Mouse (Mus musculus): ENCODE measurements around the gene Cdhr3. TPM values are rescaled to one million over a fixed set of nuclear protein-coding genes. Genes with fewer than 3 reads are reported as not detected.

Gene Cdhr3
- polyA plus RNA-seq, 2 experiments: 0.32 to 1.5 TPM

DNA sequence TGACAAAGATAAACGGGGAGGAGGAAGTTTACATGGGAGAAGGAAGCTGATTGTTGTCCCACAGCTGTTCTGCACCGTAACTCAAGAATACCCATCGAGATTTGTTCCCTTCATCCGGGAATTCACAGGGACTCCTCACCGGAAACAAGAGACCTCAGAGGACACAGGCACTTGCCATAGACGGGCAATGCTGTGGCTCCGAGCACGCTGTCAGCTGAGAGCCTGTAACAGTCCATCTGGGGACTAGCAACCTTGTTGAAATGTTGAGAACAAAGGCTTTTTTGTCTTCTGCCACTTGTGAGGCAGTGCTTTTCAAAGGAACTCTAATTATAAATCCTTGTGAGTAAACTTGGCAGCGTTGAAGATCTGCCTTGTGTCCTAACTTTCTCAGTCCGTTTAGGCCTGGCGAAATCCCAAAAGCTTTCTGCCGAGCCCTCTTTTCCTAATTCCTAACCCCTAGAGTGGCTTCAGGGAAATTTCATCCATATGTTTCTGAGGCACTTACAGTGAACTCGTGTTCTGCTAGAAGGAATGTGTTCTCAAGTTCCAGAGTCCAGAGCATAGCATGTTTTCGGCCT, 18.3 kb upstream of the Cdhr3 start:
- no peak overlapping the region for H3K4me2 ChIP-seq (replicated peaks; ENCODE audit: low read depth, low read length, severe bottlenecking)
- WGBS: 19% methylated on average over 14 of the region's 14 CpGs
- H3K27me3 ChIP-seq (ENCODE audit: control insufficient read depth, insufficient read depth, low read length): no peaks in the 10 kb centered on the region
- ATAC-seq (ENCODE audit: low FRiP score, low read depth) (peak; percentile 78), DNase-seq (ENCODE audit: low spot score) (peak; percentile 85)
- no peaks in the 10 kb centered on the region for H3K9me3 ChIP-seq (ENCODE audit: control insufficient read depth, low read length)
- no peak for TF ChIP-seq POLR2A (IDR thresholded peaks at IDR 0.05; ENCODE audit: borderline replicate concordance, extremely low read depth, insufficient read depth, insufficient read length)
- H3K9ac ChIP-seq (ENCODE audit: low read depth, low read length, severe bottlenecking): no peak overlapping the region
- H3K4me1 ChIP-seq (ENCODE audit: control insufficient read depth, insufficient read depth, low read length): peaks cover 16% of the 10 kb centered on the region
- H3K4me3 ChIP-seq (replicated peaks; ENCODE audit: low read length): no peak overlapping the region
- peak overlapping the region; percentile 26; the same call in 1 of the 2 replicates for H3K27ac ChIP-seq (replicated peaks; ENCODE audit: low read depth, low read length)
- no peaks in the 10 kb centered on the region for H3K36me3 ChIP-seq (ENCODE audit: control insufficient read depth, insufficient read depth, low read length)

GRCm38 (mm10) chr12:33109531-33109930, 16.9 kb upstream of the Cdhr3 start:
- Histone ChIP-seq H3K27ac (replicated peaks; ENCODE audit: low read depth, low read length) (no peak overlapping the region), H3K9me3 (ENCODE audit: control insufficient read depth, low read length) (no peaks in the 10 kb centered on the region), H3K27me3 (ENCODE audit: control insufficient read depth, insufficient read depth, low read length) (no peaks in the 10 kb centered on the region), H3K4me1 (ENCODE audit: control insufficient read depth, insufficient read depth, low read length) (peaks cover 16% of the 10 kb centered on the region), H3K4me3 (replicated peaks; ENCODE audit: low read length) (no peak overlapping the region), H3K36me3 (ENCODE audit: control insufficient read depth, insufficient read depth, low read length) (no peaks in the 10 kb centered on the region), H3K4me2 (replicated peaks; ENCODE audit: low read depth, low read length, severe bottlenecking) (no peak overlapping the region), H3K9ac (ENCODE audit: low read depth, low read length, severe bottlenecking) (no peak overlapping the region)
- DNase-seq (ENCODE audit: low spot score) (peak; percentile 14), ATAC-seq (ENCODE audit: low FRiP score, low read depth) (0 out of 2 replicates have a peak, but pooled peaks have one; percentile 23)
- TF ChIP-seq POLR2A (IDR thresholded peaks at IDR 0.05; ENCODE audit: borderline replicate concordance, extremely low read depth, insufficient read depth, insufficient read length): no peak

DNA sequence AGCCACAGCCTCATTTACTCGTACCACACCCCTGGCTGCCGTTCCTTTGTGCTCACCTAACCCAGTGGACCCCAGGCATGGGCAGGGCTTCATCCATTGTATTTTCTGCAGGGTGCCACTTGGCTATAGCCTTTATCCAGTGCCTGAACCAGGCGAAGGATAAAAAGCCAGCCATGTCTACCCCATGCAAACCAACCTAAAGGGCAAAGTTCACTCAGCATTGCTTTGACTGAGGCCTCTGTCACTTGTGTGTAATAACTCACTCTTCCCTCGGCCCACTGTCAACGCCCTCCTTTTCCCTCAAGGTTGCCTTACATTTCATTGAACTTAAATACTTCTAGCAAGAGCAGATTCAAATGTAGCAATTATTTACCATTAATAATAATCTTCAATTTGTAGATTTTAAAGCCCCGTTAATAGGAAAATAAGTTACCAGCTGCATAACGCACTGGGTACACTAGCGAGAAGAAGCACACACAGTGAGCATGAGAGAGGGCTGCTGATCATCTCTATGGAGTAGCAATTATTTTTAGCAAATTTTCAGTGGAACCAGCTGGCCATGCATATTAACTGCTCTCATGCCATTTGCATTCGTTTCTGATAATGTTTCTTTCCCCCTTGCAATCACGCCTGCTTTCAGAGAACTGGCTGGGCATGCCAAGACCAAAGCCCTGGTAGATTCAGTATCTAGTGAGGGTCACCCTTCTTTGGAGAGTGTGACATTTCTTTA, 13.9 kb upstream of the Cdhr3 start:
- Histone ChIP-seq H3K27me3 (ENCODE audit: control insufficient read depth, insufficient read depth, low read length) (no peaks in the 10 kb centered on the region), H3K4me3 (replicated peaks; ENCODE audit: low read length) (no peak overlapping the region), H3K4me2 (replicated peaks; ENCODE audit: low read depth, low read length, severe bottlenecking) (no peak overlapping the region), H3K9me3 (ENCODE audit: control insufficient read depth, low read length) (no peaks in the 10 kb centered on the region), H3K4me1 (ENCODE audit: control insufficient read depth, insufficient read depth, low read length) (peaks cover 17% of the 10 kb centered on the region), H3K9ac (ENCODE audit: low read depth, low read length, severe bottlenecking) (no peak overlapping the region), H3K36me3 (ENCODE audit: control insufficient read depth, insufficient read depth, low read length) (no peaks in the 10 kb centered on the region), H3K27ac (replicated peaks; ENCODE audit: low read depth, low read length) (no peak overlapping the region)
- DNase-seq (ENCODE audit: low spot score) (no peak), ATAC-seq (ENCODE audit: low FRiP score, low read depth) (no peak)
- TF ChIP-seq POLR2A (IDR thresholded peaks at IDR 0.05; ENCODE audit: borderline replicate concordance, extremely low read depth, insufficient read depth, insufficient read length): no peak
- WGBS: 81% methylated on average over 10 of the region's 10 CpGs

DNA sequence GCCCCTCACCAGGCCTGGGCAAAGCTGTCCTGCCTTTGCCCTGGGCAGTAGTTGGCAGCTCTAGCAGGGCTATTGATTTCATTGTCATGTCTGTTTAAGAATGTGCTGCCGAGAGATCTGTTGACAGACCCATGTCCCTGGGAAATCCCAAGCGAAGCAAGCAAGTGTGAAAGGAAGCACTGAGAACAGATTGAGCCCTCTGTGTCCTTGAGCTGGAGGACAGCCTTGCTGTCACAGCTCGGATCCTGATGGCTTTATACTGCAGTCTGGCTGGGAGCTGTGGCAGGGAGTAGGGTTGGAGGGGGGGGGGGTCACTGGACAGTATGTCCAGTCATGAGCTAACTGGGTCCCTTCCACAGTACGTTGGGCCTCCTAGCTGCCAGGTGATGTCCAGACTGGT, 13.0 kb upstream of the Cdhr3 start:
- Histone ChIP-seq H3K9ac (ENCODE audit: low read depth, low read length, severe bottlenecking) (no peak overlapping the region), H3K27me3 (ENCODE audit: control insufficient read depth, insufficient read depth, low read length) (no peaks in the 10 kb centered on the region), H3K4me2 (replicated peaks; ENCODE audit: low read depth, low read length, severe bottlenecking) (no peak overlapping the region), H3K27ac (replicated peaks; ENCODE audit: low read depth, low read length) (no peak overlapping the region), H3K36me3 (ENCODE audit: control insufficient read depth, insufficient read depth, low read length) (no peaks in the 10 kb centered on the region), H3K4me1 (ENCODE audit: control insufficient read depth, insufficient read depth, low read length) (peaks cover 8% of the 10 kb centered on the region; the same call in 1 of the 2 replicates), H3K4me3 (replicated peaks; ENCODE audit: low read length) (no peak overlapping the region), H3K9me3 (ENCODE audit: control insufficient read depth, low read length) (no peaks in the 10 kb centered on the region)
- TF ChIP-seq POLR2A (IDR thresholded peaks at IDR 0.05; ENCODE audit: borderline replicate concordance, extremely low read depth, insufficient read depth, insufficient read length): no peak
- WGBS: 84% methylated on average over 4 of the region's 4 CpGs
- no peak for ATAC-seq (ENCODE audit: low FRiP score, low read depth)
- DNase-seq (ENCODE audit: low spot score): no peak

- Histone ChIP-seq H3K9me3 (ENCODE audit: control insufficient read depth, low read length) (no peaks in the 10 kb centered on the region), H3K4me1 (ENCODE audit: control insufficient read depth, insufficient read depth, low read length) (0 out of 2 replicates have a peak, but pooled peaks cover 5% of the 10 kb centered on the region), H3K4me2 (replicated peaks; ENCODE audit: low read depth, low read length, severe bottlenecking) (no peak overlapping the region), H3K4me3 (replicated peaks; ENCODE audit: low read length) (no peak overlapping the region), H3K27ac (replicated peaks; ENCODE audit: low read depth, low read length) (no peak overlapping the region), H3K36me3 (ENCODE audit: control insufficient read depth, insufficient read depth, low read length) (no peaks in the 10 kb centered on the region), H3K27me3 (ENCODE audit: control insufficient read depth, insufficient read depth, low read length) (no peaks in the 10 kb centered on the region), H3K9ac (ENCODE audit: low read depth, low read length, severe bottlenecking) (no peak overlapping the region)
- DNase-seq (ENCODE audit: low spot score) (peak; percentile 40), ATAC-seq (ENCODE audit: low FRiP score, low read depth) (peak; percentile 47; the same call in 1 of the 2 replicates)
- 51% methylated on average over 15 of the region's 15 CpGs for WGBS
- no peak for TF ChIP-seq POLR2A (IDR thresholded peaks at IDR 0.05; ENCODE audit: borderline replicate concordance, extremely low read depth, insufficient read depth, insufficient read length)
Measured at GRCm38 (mm10) chr12:33102342-33103115, 9.9 kb upstream of the Cdhr3 start.
